Mouse (Mus musculus): Measurements from ENCODE around the gene Bub1.

DNA sequence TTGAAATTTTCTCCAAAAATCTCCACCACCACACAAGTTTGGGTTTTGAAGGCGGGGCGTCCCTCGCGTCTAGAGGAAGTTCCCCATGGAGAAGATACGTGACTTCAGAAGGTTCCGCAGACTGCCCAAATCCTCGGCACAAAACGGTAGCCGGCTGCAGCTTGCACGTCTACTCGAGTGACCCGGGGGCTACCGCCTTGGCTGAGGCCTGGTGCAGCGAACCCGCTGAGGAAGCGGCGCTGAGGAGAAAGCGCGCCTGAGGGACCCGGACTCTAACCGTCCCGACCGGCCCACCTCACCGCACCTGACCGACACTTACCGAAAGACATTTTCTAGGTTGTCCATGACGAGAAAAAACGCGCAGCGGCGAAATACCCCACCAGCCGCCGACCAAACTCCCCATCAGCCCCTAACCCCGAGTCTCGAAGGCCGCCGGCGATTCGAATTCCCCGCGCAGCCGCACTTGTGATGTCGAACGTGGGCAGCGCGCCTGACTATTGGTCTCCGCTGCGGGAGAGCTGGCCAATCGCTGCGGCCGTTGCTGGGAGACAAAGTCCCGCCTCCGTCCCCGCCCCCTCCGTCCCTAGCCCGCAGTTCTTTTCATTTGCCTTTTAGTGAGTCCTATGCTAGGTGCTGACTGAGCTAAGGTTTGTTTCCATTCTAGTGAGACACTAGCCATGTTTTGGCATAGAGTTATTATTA, at the start of gene Bub1:
- TF ChIP-seq CTCF (IDR thresholded peaks at IDR 0.05; ENCODE audit: insufficient read depth, low read depth, low read length) (no peak), POLR2A (IDR thresholded peaks at IDR 0.05; ENCODE audit: insufficient read depth, low read depth, low read length) (no peak)

Measured in olfactory bulb, adult 2 months (tissue).